Mouse (Mus musculus): ENCODE results near the gene Unc5c. TPM values are rescaled to one million over a fixed set of nuclear protein-coding genes. Genes with fewer than 3 reads are reported as not detected.

Gene Unc5c
- polyA plus RNA-seq, 1 experiment from 2014 or later: 39.3 TPM

- Histone ChIP-seq H3K9me3 (ENCODE audit: control insufficient read depth, low read length) (no peaks in the 10 kb centered on the region), H3K4me3 (ENCODE audit: low read length) (no peak overlapping the region), H3K9ac (ENCODE audit: low read depth, low read length) (no peak overlapping the region), H3K4me2 (replicated peaks; ENCODE audit: low read depth, low read length) (no peak overlapping the region), H3K4me1 (ENCODE audit: control insufficient read depth, insufficient read depth, low read length) (no peaks in the 10 kb centered on the region), H3K36me3 (ENCODE audit: control insufficient read depth, insufficient read depth, low read length) (no peaks in the 10 kb centered on the region), H3K27ac (ENCODE audit: low read depth, low read length) (no peak overlapping the region), H3K27me3 (ENCODE audit: control insufficient read depth, insufficient read depth, low read length) (no peaks in the 10 kb centered on the region)
- 83% methylated on average over 1 of the region's 1 CpGs for WGBS
- no peak for ATAC-seq (ENCODE audit: low FRiP score, low TSS enrichment)
Observed at GRCm38 (mm10) chr3:141690676-141691075, 225.7 kb downstream of the Unc5c start.

DNA sequence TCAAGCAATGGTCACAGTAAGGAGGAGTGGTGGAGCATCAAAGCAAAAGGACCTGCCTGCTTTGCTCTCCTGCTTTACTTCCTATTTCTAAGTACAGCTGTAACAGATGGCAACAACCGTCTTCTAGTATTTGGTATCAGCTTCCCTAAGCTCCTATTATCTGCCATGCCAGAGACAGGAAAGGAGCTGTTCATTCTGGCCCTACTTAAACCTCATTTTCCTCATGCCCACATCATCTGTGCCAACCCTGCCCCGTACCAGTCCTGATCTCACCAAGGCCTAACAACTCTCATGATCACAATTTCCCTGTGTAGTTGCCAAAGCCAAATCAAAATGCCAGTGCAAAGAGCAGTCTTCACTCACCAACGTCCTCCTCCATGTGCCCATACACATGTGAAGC, 226.4 kb downstream of the Unc5c start:
- Histone ChIP-seq H3K9ac (ENCODE audit: low read depth, low read length) (no peak overlapping the region), H3K36me3 (ENCODE audit: control insufficient read depth, insufficient read depth, low read length) (no peaks in the 10 kb centered on the region), H3K4me2 (replicated peaks; ENCODE audit: low read depth, low read length) (no peak overlapping the region), H3K9me3 (ENCODE audit: control insufficient read depth, low read length) (no peaks in the 10 kb centered on the region), H3K27me3 (ENCODE audit: control insufficient read depth, insufficient read depth, low read length) (no peaks in the 10 kb centered on the region), H3K27ac (ENCODE audit: low read depth, low read length) (no peak overlapping the region), H3K4me3 (ENCODE audit: low read length) (no peak overlapping the region), H3K4me1 (ENCODE audit: control insufficient read depth, insufficient read depth, low read length) (no peaks in the 10 kb centered on the region)
- whole genome bisulfite sequencing: 82% methylated on average over 3 of the region's 3 CpGs
- no peak for ATAC-seq (ENCODE audit: low FRiP score, low TSS enrichment)

- Histone ChIP-seq H3K9me3 (ENCODE audit: control insufficient read depth, low read length) (no peaks in the 10 kb centered on the region), H3K36me3 (ENCODE audit: control insufficient read depth, insufficient read depth, low read length) (no peaks in the 10 kb centered on the region), H3K4me3 (ENCODE audit: low read length) (no peak overlapping the region), H3K4me2 (replicated peaks; ENCODE audit: low read depth, low read length) (no peak overlapping the region), H3K4me1 (ENCODE audit: control insufficient read depth, insufficient read depth, low read length) (no peaks in the 10 kb centered on the region), H3K9ac (ENCODE audit: low read depth, low read length) (no peak overlapping the region), H3K27me3 (ENCODE audit: control insufficient read depth, insufficient read depth, low read length) (no peaks in the 10 kb centered on the region), H3K27ac (ENCODE audit: low read depth, low read length) (no peak overlapping the region)
- no peak for ATAC-seq (ENCODE audit: low FRiP score, low TSS enrichment)
- WGBS: 83% methylated on average over 3 of the region's 3 CpGs
Observed at GRCm38 (mm10) chr3:141691846-141692245, 226.8 kb downstream of the Unc5c start.

DNA sequence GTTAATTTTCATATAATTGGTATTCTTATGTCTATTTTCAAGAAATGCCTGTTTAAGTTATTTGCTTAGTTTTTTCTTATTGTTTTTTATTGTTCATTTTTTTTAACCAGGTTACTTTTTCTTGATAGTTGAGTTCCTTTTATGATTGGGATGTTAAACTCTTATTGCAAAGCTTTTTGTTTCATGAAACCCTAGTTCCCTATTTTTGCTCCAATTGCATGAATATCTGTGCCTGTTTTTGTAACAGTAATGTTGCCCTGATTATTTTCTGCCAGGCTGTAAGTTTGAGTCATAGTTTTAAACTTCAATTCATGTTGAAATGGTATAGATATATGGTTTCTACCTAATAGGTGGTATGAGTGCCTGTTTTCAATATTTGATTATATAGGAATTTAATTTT, 234.2 kb downstream of the Unc5c start:
- Histone ChIP-seq H3K4me3 (ENCODE audit: low read length) (no peak overlapping the region), H3K27ac (ENCODE audit: low read depth, low read length) (no peak overlapping the region), H3K27me3 (ENCODE audit: control insufficient read depth, insufficient read depth, low read length) (no peaks in the 10 kb centered on the region), H3K36me3 (ENCODE audit: control insufficient read depth, insufficient read depth, low read length) (no peaks in the 10 kb centered on the region), H3K4me1 (ENCODE audit: control insufficient read depth, insufficient read depth, low read length) (no peaks in the 10 kb centered on the region), H3K9ac (ENCODE audit: low read depth, low read length) (no peak overlapping the region), H3K9me3 (ENCODE audit: control insufficient read depth, low read length) (no peaks in the 10 kb centered on the region), H3K4me2 (replicated peaks; ENCODE audit: low read depth, low read length) (no peak overlapping the region)
- no peak for ATAC-seq (ENCODE audit: low FRiP score, low TSS enrichment)

DNA sequence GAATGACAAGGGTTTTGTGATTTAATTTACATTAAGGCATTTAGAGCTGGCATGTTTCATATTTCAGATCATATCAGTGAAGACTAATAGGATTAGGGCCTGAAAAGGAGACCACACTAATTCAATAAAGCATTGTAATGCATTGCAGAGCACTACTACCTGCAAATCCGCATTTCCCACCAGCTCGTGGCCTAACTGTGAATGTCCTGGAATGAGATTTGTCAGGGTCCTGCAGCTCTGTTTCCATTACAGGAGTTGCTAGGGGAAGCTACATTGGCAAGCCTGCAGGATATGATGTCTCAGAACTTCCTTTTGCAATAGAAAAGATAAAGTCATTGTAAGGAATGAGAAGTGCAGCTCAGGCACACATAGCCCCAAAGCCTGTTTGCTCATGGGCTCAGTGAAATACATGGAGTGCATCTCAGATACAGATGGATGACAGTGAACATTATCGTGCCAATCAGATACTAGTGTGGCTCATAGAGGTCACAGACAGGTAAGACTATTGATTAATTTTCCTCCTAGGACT, 236.4 kb downstream of the Unc5c start:
- Histone ChIP-seq H3K4me3 (ENCODE audit: low read length) (no peak overlapping the region), H3K27me3 (ENCODE audit: control insufficient read depth, insufficient read depth, low read length) (no peaks in the 10 kb centered on the region), H3K9ac (ENCODE audit: low read depth, low read length) (no peak overlapping the region), H3K4me2 (replicated peaks; ENCODE audit: low read depth, low read length) (no peak overlapping the region), H3K4me1 (ENCODE audit: control insufficient read depth, insufficient read depth, low read length) (no peaks in the 10 kb centered on the region), H3K36me3 (ENCODE audit: control insufficient read depth, insufficient read depth, low read length) (no peaks in the 10 kb centered on the region), H3K9me3 (ENCODE audit: control insufficient read depth, low read length) (no peaks in the 10 kb centered on the region), H3K27ac (ENCODE audit: low read depth, low read length) (no peak overlapping the region)
- no peak for ATAC-seq (ENCODE audit: low FRiP score, low TSS enrichment)
- 82% methylated on average over 3 of the region's 3 CpGs for WGBS

GRCm38 (mm10) chr3:141711601-141712000, 246.6 kb downstream of the Unc5c start:
- Histone ChIP-seq H3K4me3 (ENCODE audit: low read length) (no peak overlapping the region), H3K4me2 (replicated peaks; ENCODE audit: low read depth, low read length) (no peak overlapping the region), H3K27me3 (ENCODE audit: control insufficient read depth, insufficient read depth, low read length) (no peaks in the 10 kb centered on the region), H3K4me1 (ENCODE audit: control insufficient read depth, insufficient read depth, low read length) (no peaks in the 10 kb centered on the region; the same call in 1 of the 2 replicates), H3K9ac (ENCODE audit: low read depth, low read length) (no peak overlapping the region), H3K36me3 (ENCODE audit: control insufficient read depth, insufficient read depth, low read length) (no peaks in the 10 kb centered on the region), H3K9me3 (ENCODE audit: control insufficient read depth, low read length) (no peaks in the 10 kb centered on the region), H3K27ac (ENCODE audit: low read depth, low read length) (no peak overlapping the region)
- ATAC-seq (ENCODE audit: low FRiP score, low TSS enrichment): no peak
- WGBS: 79% methylated on average over 4 of the region's 4 CpGs

GRCm38 (mm10) chr3:141716371-141716770, 251.4 kb downstream of the Unc5c start:
- Histone ChIP-seq H3K9me3 (ENCODE audit: control insufficient read depth, low read length) (no peaks in the 10 kb centered on the region), H3K27me3 (ENCODE audit: control insufficient read depth, insufficient read depth, low read length) (no peaks in the 10 kb centered on the region), H3K9ac (ENCODE audit: low read depth, low read length) (no peak overlapping the region), H3K27ac (ENCODE audit: low read depth, low read length) (no peak overlapping the region), H3K4me2 (replicated peaks; ENCODE audit: low read depth, low read length) (no peak overlapping the region), H3K4me1 (ENCODE audit: control insufficient read depth, insufficient read depth, low read length) (no peaks in the 10 kb centered on the region; the same call in 1 of the 2 replicates), H3K4me3 (ENCODE audit: low read length) (no peak overlapping the region), H3K36me3 (ENCODE audit: control insufficient read depth, insufficient read depth, low read length) (no peaks in the 10 kb centered on the region)
- WGBS: 30% methylated on average over 4 of the region's 4 CpGs
- peak; percentile 25; the same call in 1 of the 2 replicates for ATAC-seq (ENCODE audit: low FRiP score, low TSS enrichment)

GRCm38 (mm10) chr3:141719050-141719449, 254.0 kb downstream of the Unc5c start:
- H3K27me3 ChIP-seq (ENCODE audit: control insufficient read depth, insufficient read depth, low read length): no peaks in the 10 kb centered on the region
- no peaks in the 10 kb centered on the region for H3K36me3 ChIP-seq (ENCODE audit: control insufficient read depth, insufficient read depth, low read length)
- WGBS: 50% methylated on average over 5 of the region's 5 CpGs
- no peak overlapping the region for H3K4me2 ChIP-seq (replicated peaks; ENCODE audit: low read depth, low read length)
- ATAC-seq (ENCODE audit: low FRiP score, low TSS enrichment): peak; percentile 65; the same call in 1 of the 2 replicates
- H3K9ac ChIP-seq (ENCODE audit: low read depth, low read length): no peak overlapping the region
- H3K4me3 ChIP-seq (ENCODE audit: low read length): no peak overlapping the region
- H3K27ac ChIP-seq (ENCODE audit: low read depth, low read length): no peak overlapping the region
- no peaks in the 10 kb centered on the region for H3K9me3 ChIP-seq (ENCODE audit: control insufficient read depth, low read length)
- no peaks in the 10 kb centered on the region; the same call in 1 of the 2 replicates for H3K4me1 ChIP-seq (ENCODE audit: control insufficient read depth, insufficient read depth, low read length)

GRCm38 (mm10) chr3:141724499-141724898, 259.5 kb downstream of the Unc5c start:
- no peak overlapping the region for H3K4me3 ChIP-seq (ENCODE audit: low read length)
- H3K27ac ChIP-seq (ENCODE audit: low read depth, low read length): no peak overlapping the region
- H3K9ac ChIP-seq (ENCODE audit: low read depth, low read length): no peak overlapping the region
- no peaks in the 10 kb centered on the region for H3K27me3 ChIP-seq (ENCODE audit: control insufficient read depth, insufficient read depth, low read length)
- no peak overlapping the region for H3K4me2 ChIP-seq (replicated peaks; ENCODE audit: low read depth, low read length)
- H3K36me3 ChIP-seq (ENCODE audit: control insufficient read depth, insufficient read depth, low read length): no peaks in the 10 kb centered on the region
- no peak for ATAC-seq (ENCODE audit: low FRiP score, low TSS enrichment)
- no peaks in the 10 kb centered on the region for H3K9me3 ChIP-seq (ENCODE audit: control insufficient read depth, low read length)
- H3K4me1 ChIP-seq (ENCODE audit: control insufficient read depth, insufficient read depth, low read length): no peaks in the 10 kb centered on the region
- WGBS: 84% methylated on average over 2 of the region's 2 CpGs

Data from kidney, embryonic 14.5 days (tissue).